Mouse (Mus musculus) midbrain, embryonic 10.5 days (tissue): ENCODE data around the gene Rdh14. TPM values are rescaled to one million over a fixed set of nuclear protein-coding genes. Genes with fewer than 3 reads are reported as not detected.
A peak's percentile ranks its signal among the peaks of the same experiment; 100 is the strongest.

Experiments used
- DNase-seq: peaks from one replicate; pipeline ENCODE4 v3.0.0-alpha.2; 2017; ENCODE audit warnings: low spot score
- H3K27ac ChIP-seq: fragments of 300-500 bp; sonication (generic); replicated peaks from 2 replicates; pipeline ENCODE4 v1.5.1; 2016; ENCODE audit warnings: mild to moderate bottlenecking
- H3K27me3 ChIP-seq: fragments of 300-500 bp; sonication (generic); 2 replicates; pipeline ENCODE4 v1.6.1; 2016; ENCODE audit warnings: low read depth, mild to moderate bottlenecking; ENCODE audit not compliant: poor library complexity, severe bottlenecking
- H3K36me3 ChIP-seq: fragments of 300-500 bp; sonication (generic); 2 replicates; pipeline ENCODE4 v1.6.1; 2016; ENCODE audit warnings: mild to moderate bottlenecking, moderate library complexity
- H3K4me1 ChIP-seq: fragments of 300-500 bp; sonication (generic); 2 replicates; pipeline ENCODE4 v1.6.1; 2016
- H3K4me3 ChIP-seq: fragments of 300-500 bp; sonication (generic); 2 replicates; pipeline ENCODE4 v1.5.1; 2016; ENCODE audit warnings: mild to moderate bottlenecking, moderate library complexity
- H3K9me3 ChIP-seq: fragments of 300-500 bp; sonication (generic); replicated peaks from 2 replicates; pipeline ENCODE4 v1.6.1; 2016; ENCODE audit warnings: mild to moderate bottlenecking
- WGBS: fragments of 180-500 bp; shearing (Covaris S2); methylation state at CpG from one replicate; pipeline ENCODE4 v1.1.7; 2016; 5-methylcytosine and 5-hydroxymethylcytosine counted together
- polyA plus RNA-seq: library from polyadenylated mRNA; unstranded; fragments of >200 nt; fragmentation: Nextera tagmentation; extraction: Ambion mirVana; gene quantifications from 2 replicates; pipeline ENCODE4 v1.2.1, GENCODE M21; 2016

The Rdh14 gene
- polyA plus RNA-seq, 1 experiment from 2014 or later: 19.4 TPM

- no peaks in the 10 kb centered on the region for H3K9me3 ChIP-seq
- 29% methylated on average over 15 of the region's 15 CpGs for WGBS
- peak; percentile 79 for DNase-seq
- peaks cover 22% of the 10 kb centered on the region for H3K4me1 ChIP-seq
- H3K4me3 ChIP-seq: no peak overlapping the region
- no peaks in the 10 kb centered on the region for H3K36me3 ChIP-seq
- H3K27me3 ChIP-seq: peaks cover 53% of the 10 kb centered on the region
- no peak overlapping the region for H3K27ac ChIP-seq
These were observed 47.8 kb downstream of the Rdh14 start for GRCm38 (mm10) chr12:10438054-10439001.

GRCm38 (mm10) chr12:10439483-10440235 is 49.1 kb downstream of the Rdh14 start:
- Histone ChIP-seq H3K27me3 (peaks cover 58% of the 10 kb centered on the region), H3K9me3 (no peaks in the 10 kb centered on the region), H3K4me3 (0 out of 2 replicates have a peak overlapping the region, but pooled peaks have one; percentile 4), H3K27ac (no peak overlapping the region), H3K36me3 (no peaks in the 10 kb centered on the region), H3K4me1 (peaks cover 22% of the 10 kb centered on the region)
- DNase-seq: peak; percentile 47
- 8% methylated on average over 14 of the region's 14 CpGs for WGBS

Other genes starting within 250 kb of the Rdh14 start
- gene Nt5c1b, start 20.8 kb upstream of the Rdh14 start, polyA plus RNA-seq: 0.14 TPM in 1 of 2 replicates, not detected in the other